Mouse (Mus musculus) limb, embryonic 11.5 days (tissue): Measurements from ENCODE around the gene Rpgrip1. TPM values are rescaled to one million over a fixed set of nuclear protein-coding genes. Genes with fewer than 3 reads are reported as not detected.
"Not testable (repeated sequence)": the region's sequence is repeated elsewhere in the genome, so short reads cannot be mapped to it uniquely, and the experiment has no call there.

Experiments used
- ATAC-seq: fragments of 200-750 bp; cut with Nextera tagmentation; 2 replicates; pipeline ENCODE4 v1.8.0; 2017; ENCODE audit warnings: low read depth; ENCODE audit not compliant: insufficient number of reproducible peaks, low FRiP score, low TSS enrichment
- DNase-seq: peaks from one replicate; pipeline ENCODE4 v3.0.0-alpha.2; 2015; ENCODE audit warnings: low spot score
- H3K27ac ChIP-seq: fragments of 300-500 bp; sonication (generic); replicated peaks from 2 replicates; pipeline ENCODE4 v1.5.1; 2014; ENCODE audit warnings: low read depth, mild to moderate bottlenecking, low read length
- H3K27me3 ChIP-seq: fragments of 300-500 bp; sonication (generic); 2 replicates; pipeline ENCODE4 v1.6.1; 2014; ENCODE audit warnings: mild to moderate bottlenecking, low read length, mixed read lengths; ENCODE audit not compliant: control insufficient read depth, insufficient read depth
- H3K36me3 ChIP-seq: fragments of 300-500 bp; sonication (generic); 2 replicates; pipeline ENCODE4 v1.6.1; 2014; ENCODE audit warnings: mild to moderate bottlenecking, low read length, moderate library complexity, mixed read lengths; ENCODE audit not compliant: control insufficient read depth, insufficient read depth
- H3K4me1 ChIP-seq: fragments of 300-500 bp; sonication (generic); 2 replicates; pipeline ENCODE4 v1.6.1; 2014; ENCODE audit warnings: low read length, mixed read lengths; ENCODE audit not compliant: control insufficient read depth, insufficient read depth
- H3K4me2 ChIP-seq: fragments of 300-500 bp; sonication (generic); 2 replicates; pipeline ENCODE4 v1.6.1; 2014; ENCODE audit warnings: low read depth, mild to moderate bottlenecking, moderate library complexity; ENCODE audit not compliant: severe bottlenecking
- H3K4me3 ChIP-seq: fragments of 300-500 bp; sonication (generic); 2 replicates; pipeline ENCODE4 v1.5.1; 2014; ENCODE audit warnings: low read depth, low read length
- H3K9ac ChIP-seq: fragments of 300-500 bp; sonication (generic); 2 replicates; pipeline ENCODE4 v1.6.1; 2014; ENCODE audit warnings: mild to moderate bottlenecking, low read length
- H3K9me3 ChIP-seq: fragments of 300-500 bp; sonication (generic); 2 replicates; pipeline ENCODE4 v1.6.1; 2016; ENCODE audit warnings: low read length; ENCODE audit not compliant: control insufficient read depth
- WGBS: fragments of 180-500 bp; shearing (Covaris S2); extraction: QIAGEN DNeasy Blood & Tissue Kit; methylation state at CpG from one replicate; pipeline ENCODE4 v1.1.7; 2014; 5-methylcytosine and 5-hydroxymethylcytosine counted together
- polyA plus RNA-seq: library from polyadenylated mRNA; unstranded; fragments of >200 nt; fragmentation: Nextera tagmentation; extraction: Ambion mirVana; gene quantifications from 2 replicates; pipeline ENCODE4 v1.2.1, GENCODE M21; 2014

Rpgrip1 gene
- polyA plus RNA-seq, result 119 and 124 TPM in 2 replicates

DNA sequence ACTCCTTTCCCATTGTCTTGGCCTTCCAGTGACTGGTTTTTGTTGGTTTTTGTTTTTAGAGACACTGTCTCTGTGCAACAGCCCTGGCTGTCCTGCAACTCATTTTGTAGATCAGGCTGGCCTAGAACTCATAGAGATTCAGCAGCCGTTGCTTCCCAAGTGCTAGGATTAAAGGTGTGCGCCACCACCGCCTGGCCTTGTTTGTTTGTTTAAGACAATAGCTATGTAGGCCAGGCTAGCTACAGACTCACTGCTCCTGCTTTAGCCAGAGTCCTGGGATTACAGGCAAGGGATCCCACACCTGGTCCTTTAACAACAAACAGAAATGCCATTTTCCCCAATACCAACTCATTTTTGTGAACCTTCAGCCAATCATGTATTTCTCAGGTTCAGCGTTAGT is at the start of gene Rpgrip1:
Rpgrip1 (plus strand) TSS at position 359 of the 400 bp plus-strand sequence.
- Histone ChIP-seq H3K4me2 (no peak within 1 kb of the TSS), H3K27me3 (no peaks in the 10 kb centered on the region), H3K4me1 (no peaks in the 10 kb centered on the region), H3K9ac (no peak within 1 kb of the TSS), H3K36me3 (no peaks in the 10 kb centered on the region), H3K9me3 (no peaks in the 10 kb centered on the region), H3K4me3 (no peak within 1 kb of the TSS), H3K27ac (no peak within 1 kb of the TSS)
- ATAC-seq (no peak), DNase-seq (no peak)
- 86% methylated on average over 4 of the region's 4 CpGs for WGBS

DNA sequence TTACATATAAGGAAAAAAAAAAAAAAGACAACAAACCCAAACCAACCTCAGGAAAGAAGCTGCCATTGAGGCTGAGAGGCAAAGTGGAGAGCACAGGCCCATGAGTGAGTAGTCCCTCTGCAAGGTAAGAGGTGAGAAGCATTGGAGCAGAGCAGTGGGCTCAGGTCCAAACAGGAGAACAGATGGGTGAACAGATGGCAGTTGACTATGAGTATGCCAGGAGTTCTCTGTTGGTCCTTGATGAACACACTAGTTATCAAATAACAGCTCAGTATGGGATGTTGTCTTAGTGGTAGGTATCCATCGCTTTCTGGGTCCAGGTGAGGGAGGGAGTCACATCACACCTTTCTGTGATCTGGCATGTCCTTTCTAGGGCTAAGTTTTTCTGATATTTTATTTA is 49.7 kb upstream of the Rpgrip1 start:
- no peak overlapping the region for H3K9ac ChIP-seq
- no peaks in the 10 kb centered on the region for H3K9me3 ChIP-seq
- no peaks in the 10 kb centered on the region for H3K4me1 ChIP-seq
- H3K4me3 ChIP-seq, result no peak overlapping the region
- DNase-seq, result no peak
- no peak overlapping the region for H3K4me2 ChIP-seq
- ATAC-seq, result no peak
- no peaks in the 10 kb centered on the region for H3K27me3 ChIP-seq
- no peak overlapping the region for H3K27ac ChIP-seq
- no peaks in the 10 kb centered on the region for H3K36me3 ChIP-seq
- WGBS, result 88% methylated on average over 1 of the region's 1 CpGs

DNA sequence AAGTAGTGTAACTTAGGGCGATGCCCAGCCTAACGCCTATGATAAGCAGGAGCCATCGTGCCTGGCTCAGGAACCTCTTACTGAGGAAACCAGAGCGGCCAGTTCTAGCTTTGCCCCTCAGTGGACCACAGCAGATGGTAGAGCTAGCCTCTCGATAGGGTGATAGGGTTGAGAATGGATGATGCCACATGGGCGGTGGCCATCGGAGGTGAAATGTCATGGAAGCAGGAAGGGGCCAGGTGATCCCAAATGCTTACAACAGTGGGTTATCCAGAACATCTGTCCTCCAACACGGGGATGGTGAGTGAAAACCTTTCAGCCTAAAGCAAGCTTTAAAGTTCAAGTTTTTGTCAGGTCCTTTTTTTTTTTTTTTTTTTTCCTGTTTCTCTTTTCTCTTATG is 48.7 kb upstream of the Rpgrip1 start:
- Histone ChIP-seq H3K36me3 (no peaks in the 10 kb centered on the region), H3K27ac (no peak overlapping the region), H3K4me1 (no peaks in the 10 kb centered on the region), H3K4me3 (no peak overlapping the region), H3K4me2 (no peak overlapping the region), H3K27me3 (no peaks in the 10 kb centered on the region), H3K9ac (no peak overlapping the region), H3K9me3 (no peaks in the 10 kb centered on the region)
- no peak for ATAC-seq
- 84% methylated on average over 8 of the region's 8 CpGs for WGBS
- DNase-seq, result no peak

DNA sequence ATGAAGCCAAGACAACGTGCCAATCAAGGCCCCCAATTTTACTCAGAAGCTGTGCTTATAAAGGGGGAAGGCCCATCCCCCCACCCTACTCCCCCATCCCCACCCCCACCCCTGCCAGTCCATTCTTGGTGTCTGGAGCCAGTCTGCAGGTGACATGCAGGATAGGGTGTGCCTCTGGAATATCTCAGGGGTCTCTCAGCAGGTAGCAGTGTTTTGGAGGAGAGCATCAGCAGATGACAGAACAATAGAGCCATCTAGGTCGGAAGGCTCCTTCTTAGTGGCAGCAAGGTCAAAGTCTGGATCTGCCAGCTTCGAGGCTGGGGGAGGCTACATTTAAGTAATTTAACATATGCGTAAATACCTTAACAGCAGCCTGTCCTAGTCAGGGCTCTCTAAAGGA is 44.4 kb upstream of the Rpgrip1 start:
- Histone ChIP-seq H3K4me3 (no peak overlapping the region), H3K4me2 (no peak overlapping the region), H3K9me3 (no peaks in the 10 kb centered on the region), H3K27me3 (no peaks in the 10 kb centered on the region), H3K4me1 (no peaks in the 10 kb centered on the region), H3K36me3 (no peaks in the 10 kb centered on the region; the same call in 1 of the 2 replicates), H3K27ac (no peak overlapping the region), H3K9ac (no peak overlapping the region)
- 50% methylated on average over 4 of the region's 4 CpGs for WGBS
- DNase-seq (no peak), ATAC-seq (no peak)

DNA sequence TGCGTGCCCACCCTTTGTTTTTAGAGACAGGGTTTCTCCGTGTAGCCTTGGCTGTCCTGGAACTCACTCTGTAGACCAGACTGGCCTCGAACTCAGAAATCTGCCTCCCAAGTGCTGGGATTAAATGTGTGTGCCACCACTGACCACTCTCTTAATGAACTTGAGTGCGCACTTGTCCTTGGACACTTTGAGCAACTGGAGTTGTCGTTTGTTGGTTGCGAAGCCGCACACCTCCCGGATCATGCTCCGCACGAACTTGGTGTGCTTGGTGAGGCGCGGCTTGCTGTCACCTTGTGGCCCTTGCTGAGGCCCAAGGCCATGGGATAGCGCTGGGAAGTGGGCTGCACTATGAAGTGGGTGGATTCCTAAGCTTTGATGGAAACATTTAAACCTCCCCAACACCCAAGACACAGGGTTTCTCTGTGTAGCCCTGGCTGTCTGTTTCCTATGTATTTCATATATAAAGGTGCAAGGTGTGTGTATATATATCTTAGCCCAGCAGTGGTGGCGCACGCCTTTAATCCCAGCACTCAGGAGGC is 38.8 kb upstream of the Rpgrip1 start:
- no peak overlapping the region for H3K4me2 ChIP-seq
- H3K36me3 ChIP-seq, result peaks cover 17% of the 10 kb centered on the region
- H3K4me1 ChIP-seq, result no peaks in the 10 kb centered on the region
- DNase-seq (no peak), ATAC-seq (no peak)
- no peak overlapping the region for H3K27ac ChIP-seq
- no peaks in the 10 kb centered on the region for H3K27me3 ChIP-seq
- 91% methylated on average over 15 of the region's 15 CpGs for WGBS
- no peaks in the 10 kb centered on the region for H3K9me3 ChIP-seq
- H3K4me3 ChIP-seq, result no peak overlapping the region
- no peak overlapping the region for H3K9ac ChIP-seq

DNA sequence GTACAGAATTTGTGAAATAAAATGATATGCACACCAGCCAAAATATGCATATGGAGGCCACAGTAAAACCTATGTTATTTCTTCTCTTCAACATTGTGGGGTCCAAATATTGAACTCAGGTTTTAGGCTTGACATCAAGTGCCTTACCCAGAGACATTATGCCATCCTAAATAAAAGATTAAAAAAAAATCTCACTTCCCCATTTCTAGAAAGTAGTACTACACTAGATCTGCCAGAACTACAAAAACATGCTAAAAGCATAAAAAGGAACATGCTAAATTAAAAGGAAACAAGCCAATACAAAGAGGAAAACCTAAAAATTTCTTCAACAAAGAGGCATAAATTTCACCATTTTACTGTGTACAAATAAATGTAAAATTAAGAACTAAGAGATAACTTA is 27.4 kb upstream of the Rpgrip1 start:
- Histone ChIP-seq H3K27me3 (no peaks in the 10 kb centered on the region), H3K36me3 (peaks cover 21% of the 10 kb centered on the region; the same call in 1 of the 2 replicates), H3K9ac (no peak overlapping the region), H3K4me1 (no peaks in the 10 kb centered on the region), H3K27ac (no peak overlapping the region), H3K9me3 (no peaks in the 10 kb centered on the region), H3K4me3 (no peak overlapping the region), H3K4me2 (no peak overlapping the region)
- ATAC-seq, result no peak
- no peak for DNase-seq

DNA sequence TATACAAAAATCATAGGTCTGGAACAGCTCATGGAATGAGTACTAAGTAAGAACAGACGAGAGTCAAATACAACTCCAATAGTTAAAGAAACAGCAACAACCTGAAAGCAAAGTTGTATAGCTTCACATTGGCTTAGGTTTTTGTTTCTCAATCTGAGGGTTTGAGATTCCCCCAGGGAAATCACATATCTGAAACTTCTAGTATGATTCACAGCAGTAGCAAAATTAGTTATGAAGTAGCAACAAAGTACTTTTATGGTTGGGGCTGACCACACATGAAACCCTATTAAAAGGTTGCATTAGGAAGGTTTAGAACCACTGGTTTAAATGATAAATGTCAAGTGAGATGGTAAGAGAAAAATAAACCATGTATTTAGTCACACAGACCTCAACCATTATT is 16.0 kb upstream of the Rpgrip1 start:
- Histone ChIP-seq H3K9me3 (no peaks in the 10 kb centered on the region), H3K4me1 (no peaks in the 10 kb centered on the region), H3K27ac (no peak overlapping the region), H3K9ac (no peak overlapping the region), H3K27me3 (no peaks in the 10 kb centered on the region), H3K4me2 (no peak overlapping the region), H3K4me3 (no peak overlapping the region), H3K36me3 (peaks cover 7% of the 10 kb centered on the region)
- DNase-seq (no peak), ATAC-seq (no peak)
- WGBS, result 89% methylated on average over 1 of the region's 1 CpGs

DNA sequence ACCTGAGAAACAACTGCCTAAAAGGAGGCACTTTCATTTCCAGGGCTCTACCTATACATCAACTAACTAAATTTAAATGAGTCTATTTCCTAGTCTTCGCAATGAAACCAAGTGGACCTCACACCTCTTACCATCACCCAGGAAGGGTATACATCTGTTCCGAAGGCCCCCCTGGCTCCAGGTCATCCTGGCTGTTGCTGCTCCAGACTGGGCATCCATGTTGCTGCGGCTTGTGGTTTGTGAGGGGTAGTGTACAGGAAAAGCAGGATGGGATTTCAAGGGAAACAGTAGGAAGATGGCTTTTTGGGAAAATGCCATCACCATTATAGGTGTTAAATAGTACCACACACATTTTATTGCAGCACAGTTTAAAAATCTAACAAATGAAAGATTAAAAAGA is 13.3 kb upstream of the Rpgrip1 start:
- WGBS, result 95% methylated on average over 3 of the region's 3 CpGs
- H3K4me3 ChIP-seq, H3K4me2 ChIP-seq, DNase-seq, H3K9ac ChIP-seq, H3K4me1 ChIP-seq, H3K9me3 ChIP-seq, H3K27ac ChIP-seq, ATAC-seq, H3K36me3 ChIP-seq, H3K27me3 ChIP-seq: not testable (repeated sequence)

DNA sequence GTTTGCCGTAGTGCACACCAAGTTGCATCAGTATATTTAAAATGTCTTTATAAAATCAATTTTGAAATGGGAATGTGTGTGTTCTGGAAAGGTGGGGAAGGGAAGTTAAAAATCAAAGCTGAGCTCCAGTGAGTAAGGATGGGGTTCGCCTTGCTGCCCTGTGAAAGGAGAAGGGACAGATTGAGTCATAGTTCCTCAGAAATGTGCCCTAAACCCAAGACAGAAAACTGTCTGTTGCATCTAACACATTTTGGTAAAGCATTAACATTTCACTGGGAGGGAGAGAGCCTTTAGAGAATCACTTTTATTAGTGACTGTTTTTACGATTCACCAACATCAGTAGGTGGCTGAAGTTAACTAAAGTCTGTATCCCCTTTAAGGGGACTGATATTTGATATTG is 12.1 kb upstream of the Rpgrip1 start:
- 84% methylated on average over 3 of the region's 3 CpGs for WGBS
- H3K36me3 ChIP-seq, H3K4me1 ChIP-seq: not testable (repeated sequence)

More for the DNA sequence above, 12.1 kb upstream of the Rpgrip1 start:
- H3K4me2 ChIP-seq, H3K27ac ChIP-seq, H3K9ac ChIP-seq, ATAC-seq, H3K27me3 ChIP-seq, H3K4me3 ChIP-seq, DNase-seq, H3K9me3 ChIP-seq: not testable (repeated sequence)
